Mouse (Mus musculus) spleen, adult 2 months (tissue): ENCODE data around the gene Cuedc2.

ENCODE experiments used
- CTCF ChIP-seq: fragments of 200-500 bp; IDR thresholded peaks from 2 replicates; pipeline ENCODE4 v1.5.1; 2011; ENCODE audit warnings: mild to moderate bottlenecking, inconsistent platforms; ENCODE audit not compliant: insufficient read depth, insufficient read length, insufficient replicate concordance; ENCODE audit errors: extremely low read depth
- POLR2A ChIP-seq: fragments of 200-500 bp; IDR thresholded peaks from 2 replicates; pipeline ENCODE4 v1.6.1; 2011; ENCODE audit warnings: low read depth, low read length, inconsistent platforms

DNA sequence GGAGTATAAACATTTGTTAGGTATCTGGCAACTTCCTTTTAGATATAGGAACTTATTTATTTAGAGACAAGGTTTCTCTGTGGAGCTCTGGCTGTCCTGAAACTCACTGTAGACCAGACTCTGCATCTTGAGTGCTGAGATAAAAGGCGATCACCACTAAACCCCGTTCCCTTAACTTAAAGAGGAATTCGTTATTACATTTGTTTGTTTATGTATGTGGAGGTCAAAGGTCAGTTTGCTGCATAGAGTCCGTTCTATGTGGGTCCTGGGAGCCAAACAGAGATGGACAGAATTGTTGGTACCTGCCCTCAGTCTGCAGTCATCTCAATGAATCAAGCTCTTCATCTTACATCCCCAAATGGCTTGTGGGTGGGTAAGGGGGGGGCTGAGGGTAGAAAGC lies 37.4 kb upstream of the Cuedc2 start:
- TF ChIP-seq POLR2A: no peak
- TF ChIP-seq CTCF: no peak
